Mouse (Mus musculus): ENCODE data around the gene Defb19. TPM values are rescaled to one million over a fixed set of nuclear protein-coding genes. Genes with fewer than 3 reads are reported as not detected.

The Defb19 gene
- total RNA-seq, 1 experiment from 2014 or later = not detected

DNA sequence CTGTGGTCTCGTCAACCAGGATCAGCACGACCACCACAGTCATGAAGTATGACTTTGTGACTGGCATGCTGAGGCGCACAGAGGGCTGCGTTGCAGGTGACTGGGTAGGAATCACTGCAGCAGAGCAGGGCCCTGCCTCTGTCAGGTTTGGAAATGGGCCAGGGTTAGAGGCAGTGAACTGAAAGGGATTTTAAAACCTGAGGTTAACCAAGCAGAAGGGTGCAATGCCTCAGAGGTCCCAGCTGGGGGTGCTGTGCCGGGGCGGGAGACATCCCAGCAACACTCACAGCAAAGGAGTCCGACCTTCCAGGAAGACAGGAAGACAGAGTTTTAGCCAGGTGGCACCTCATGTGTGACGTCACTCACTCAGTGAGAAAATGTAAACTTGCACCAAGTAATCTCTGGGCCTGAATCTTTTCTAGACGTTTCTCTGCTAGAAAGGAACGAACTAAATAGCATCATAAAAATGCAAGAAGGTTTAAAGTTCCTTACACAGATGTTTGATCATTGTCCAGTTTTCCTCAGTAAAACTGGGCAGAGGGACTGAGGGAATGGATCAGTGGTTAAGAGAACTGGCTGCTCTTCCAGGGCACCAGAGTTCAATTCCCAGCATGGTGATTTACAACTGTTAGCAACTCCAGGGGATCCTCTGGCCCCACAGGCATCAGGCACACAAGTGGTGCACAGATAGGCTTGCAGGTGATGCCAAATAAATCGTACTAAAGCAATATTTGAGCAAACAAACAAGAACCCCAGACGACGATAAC lies 40.0 kb downstream of the Defb19 start, which contains the start of gene Defb29:
Gene Defb29 (minus strand): TSS at position 155 of the 767 bp plus-strand sequence.
- ATAC-seq (replicated peaks in 1 of 2; ENCODE audit: insufficient read depth in 1 of 2, low FRiP score in 2 of 2, low TSS enrichment in 1 of 2, low read depth in 1 of 2, poor library complexity in 2 of 2, severe bottlenecking in 2 of 2) = no peak

Other genes with a start within 250 kb of the Defb19 start
- gene Rbck1, start 247.7 kb downstream of the Defb19 start, total RNA-seq (2017) = 63.9 and 70.2 TPM in 2 replicates
- gene Trib3, start 236.3 kb downstream of the Defb19 start, total RNA-seq (2017) = 1.7 and 3.0 TPM in 2 replicates
- gene Nrsn2, start 203.7 kb downstream of the Defb19 start, total RNA-seq (2017) = not detected in 2 replicates
- gene Sox12, start 182.2 kb downstream of the Defb19 start, total RNA-seq (2017) = 1.9 and 3.9 TPM in 2 replicates
- gene Zcchc3, start 165.3 kb downstream of the Defb19 start, total RNA-seq (2017) = 5.8 and 5.9 TPM in 2 replicates
- not detected in 2 replicates for gene 6820408C15Rik, start 164.7 kb downstream of the Defb19 start, total RNA-seq (2017)
- gene Defb23, start 115.7 kb downstream of the Defb19 start, total RNA-seq (2017) = not detected in 2 replicates
- gene Defb20, start 103.2 kb downstream of the Defb19 start, total RNA-seq (2017) = not detected in 2 replicates
- gene Defb22, start 90.2 kb downstream of the Defb19 start, total RNA-seq (2017) = not detected in 2 replicates
- not detected in 2 replicates for gene Defb26, start 68.6 kb downstream of the Defb19 start, total RNA-seq (2017)
- gene Defb28, start 62.1 kb downstream of the Defb19 start, total RNA-seq (2017) = not detected in 2 replicates
- gene Defb29, start 40.2 kb downstream of the Defb19 start, total RNA-seq (2017) = not detected in 2 replicates
- not detected in 2 replicates for gene Gm17416, start 11.0 kb downstream of the Defb19 start, total RNA-seq (2017)
- not detected in 2 replicates for gene Defb21, start 7.6 kb downstream of the Defb19 start, total RNA-seq (2017)
- gene Defb45, start 19.1 kb upstream of the Defb19 start, total RNA-seq (2017) = not detected in 2 replicates
- gene Defb36, start 24.0 kb upstream of the Defb19 start, total RNA-seq (2017) = not detected in 2 replicates
- gene Defb25, start 42.7 kb upstream of the Defb19 start, total RNA-seq (2017) = not detected in 2 replicates
- not detected in 2 replicates for gene Rem1, start 46.6 kb upstream of the Defb19 start, total RNA-seq (2017)
- 104 and 106 TPM in 2 replicates for gene H13, start 89.1 kb upstream of the Defb19 start, total RNA-seq (2017)
- 15.0 and 19.1 TPM in 2 replicates for gene Mcts2, start 106.7 kb upstream of the Defb19 start, total RNA-seq (2017)
- 5.8 and 9.6 TPM in 2 replicates for gene Id1, start 155.9 kb upstream of the Defb19 start, total RNA-seq (2017)
- 1.3 TPM in 1 of 2 replicates, not detected in the other for gene Cox4i2, start 173.9 kb upstream of the Defb19 start, total RNA-seq (2017)

Measured in hematopoietic stem cell, adult 5-6 weeks (primary cell).